Mouse (Mus musculus): ENCODE data around the gene Akt1s1.

The Akt1s1 gene

GRCm38 (mm10) chr7:44824872-44825271 is 23.9 kb upstream of the Akt1s1 start:
- DNase-seq (ENCODE audit: low read depth in 1 of 2, low spot score in 2 of 2), result peak; percentile 44 to 70

DNA sequence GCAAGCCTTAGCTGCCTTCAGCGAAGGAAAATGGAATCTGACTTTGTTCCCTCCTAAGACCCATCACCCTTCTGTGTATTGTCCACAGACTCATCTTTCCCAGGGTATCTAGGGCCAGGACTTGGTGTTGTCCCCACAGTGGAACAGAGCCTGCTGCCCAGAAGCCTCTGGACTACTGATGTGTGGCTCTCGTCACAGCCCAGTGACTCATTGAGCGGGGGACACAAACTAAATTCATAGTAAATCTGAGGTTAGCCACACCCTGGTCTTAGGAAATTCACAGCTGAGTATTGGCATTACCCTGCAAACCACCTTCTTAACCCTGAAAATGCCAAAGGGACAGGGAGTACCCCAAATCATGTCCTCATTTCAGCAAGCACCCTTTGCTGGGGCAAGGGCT is 22.0 kb upstream of the Akt1s1 start:
- DNase-seq (ENCODE audit: low read depth in 1 of 2, low spot score in 2 of 2), result no peak

DNA sequence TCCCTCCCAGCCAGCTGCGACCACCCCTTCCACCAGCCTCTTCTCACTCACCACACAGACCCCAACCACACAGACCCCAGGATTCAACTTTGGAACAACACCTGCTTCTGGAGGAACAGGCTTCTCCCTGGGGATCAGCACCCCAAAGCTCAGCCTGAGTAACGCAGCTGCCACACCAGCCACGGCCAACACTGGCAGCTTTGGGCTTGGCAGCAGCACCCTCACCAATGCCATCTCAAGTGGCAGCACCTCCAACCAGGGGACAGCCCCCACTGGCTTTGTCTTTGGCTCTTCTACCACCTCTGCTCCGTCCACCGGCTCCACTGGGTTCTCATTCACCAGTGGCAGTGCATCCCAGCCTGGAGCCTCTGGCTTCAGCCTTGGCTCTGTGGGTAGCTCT is 20.1 kb upstream of the Akt1s1 start:
- DNase-seq (ENCODE audit: low read depth in 1 of 2, low spot score in 2 of 2), result no peak

- no peak for DNase-seq (ENCODE audit: low read depth in 1 of 2, low spot score in 2 of 2)
These were observed 16.0 kb upstream of the Akt1s1 start for GRCm38 (mm10) chr7:44832763-44833162.

- no peak for DNase-seq (ENCODE audit: low read depth in 1 of 2, low spot score in 2 of 2)
These were observed 13.3 kb upstream of the Akt1s1 start for GRCm38 (mm10) chr7:44835373-44836015.

GRCm38 (mm10) chr7:44836016-44836404 is 12.8 kb upstream of the Akt1s1 start:
- no peak for DNase-seq (ENCODE audit: low read depth in 1 of 2, low spot score in 2 of 2)

DNA sequence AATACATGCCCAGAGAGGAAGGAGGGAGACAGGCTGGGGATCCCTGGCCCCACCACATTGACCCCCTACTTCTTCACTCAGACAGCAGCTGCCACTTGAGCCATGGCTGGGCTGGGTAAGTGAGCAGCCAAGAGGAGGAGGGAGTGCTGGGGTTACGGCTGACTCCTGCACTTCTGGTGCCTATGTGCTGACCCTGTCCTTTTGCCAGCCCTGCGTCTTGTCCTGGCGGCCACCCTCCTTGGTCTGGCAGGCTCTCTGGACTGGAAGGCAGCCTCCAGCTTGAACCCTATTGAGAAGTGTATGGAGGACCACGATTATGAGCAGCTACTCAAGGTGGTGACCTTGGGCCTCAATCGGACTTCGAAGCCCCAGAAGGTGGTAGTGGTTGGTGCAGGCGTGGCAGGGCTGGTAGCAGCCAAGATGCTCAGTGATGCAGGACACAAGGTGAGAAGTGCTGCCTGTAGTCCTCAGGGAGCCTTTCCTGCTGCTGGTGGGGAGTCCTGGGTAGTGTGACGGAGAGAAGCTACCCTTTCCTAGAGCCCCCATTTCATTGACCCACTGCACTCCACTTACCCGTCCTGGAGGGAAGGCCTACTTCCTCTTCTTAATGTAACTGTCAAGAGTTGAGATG is 12.3 kb upstream of the Akt1s1 start:
- DNase-seq (ENCODE audit: low read depth in 1 of 2, low spot score in 2 of 2), result no peak

DNA sequence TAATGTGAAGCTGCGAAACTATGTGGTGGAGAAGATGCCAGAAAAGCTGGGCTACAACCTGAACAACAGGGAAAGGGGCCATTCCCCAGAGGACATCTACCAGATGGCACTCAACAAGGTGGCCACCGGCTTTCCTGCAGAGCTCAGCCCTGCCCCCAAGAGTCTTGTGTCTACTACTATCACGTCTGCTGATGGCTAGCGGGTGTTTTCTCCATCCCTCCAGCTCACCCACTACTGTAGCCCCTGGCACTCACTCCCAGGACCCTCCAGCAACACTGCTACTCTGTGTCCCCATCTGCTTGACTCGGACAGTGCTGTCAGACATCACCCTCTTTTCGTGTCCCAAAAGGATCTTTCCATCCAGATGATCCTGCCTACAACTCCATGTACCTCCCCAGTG is 10.7 kb upstream of the Akt1s1 start:
- no peak for DNase-seq (ENCODE audit: low read depth in 1 of 2, low spot score in 2 of 2)

GRCm38 (mm10) chr7:44839171-44839490 is 9.7 kb upstream of the Akt1s1 start:
- DNase-seq (ENCODE audit: low read depth in 1 of 2, low spot score in 2 of 2), result no peak

DNA sequence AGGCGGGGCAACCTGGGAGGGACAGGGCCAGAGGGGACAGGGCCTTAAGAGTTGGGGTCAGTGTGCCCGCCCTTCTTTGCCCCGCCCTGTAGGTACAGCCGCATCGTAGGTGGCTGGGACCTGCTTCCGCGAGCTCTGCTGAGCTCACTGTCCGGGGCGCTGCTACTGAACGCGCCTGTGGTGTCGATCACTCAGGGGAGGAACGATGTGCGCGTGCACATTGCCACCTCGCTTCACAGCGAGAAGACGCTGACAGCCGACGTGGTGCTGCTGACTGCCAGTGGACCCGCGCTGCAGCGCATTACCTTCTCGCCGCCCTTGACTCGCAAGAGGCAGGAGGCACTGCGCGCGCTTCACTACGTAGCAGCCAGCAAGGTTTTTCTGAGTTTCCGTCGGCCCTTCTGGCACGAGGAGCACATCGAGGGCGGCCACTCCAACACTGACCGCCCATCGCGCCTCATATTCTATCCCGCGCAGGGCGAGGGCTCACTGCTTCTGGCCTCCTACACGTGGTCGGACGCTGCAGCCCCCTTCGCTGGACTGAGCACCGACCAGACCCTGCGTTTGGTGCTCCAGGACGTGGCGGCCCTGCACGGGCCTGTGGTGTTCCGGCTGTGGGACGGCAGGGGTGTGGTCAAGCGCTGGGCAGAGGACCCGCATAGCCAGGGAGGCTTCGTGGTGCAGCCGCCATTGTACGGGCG is 9.2 kb upstream of the Akt1s1 start:
- peak in 1 of 2 experiments; percentile 26 for DNase-seq (ENCODE audit: low read depth in 1 of 2, low spot score in 2 of 2)

- no peak for DNase-seq (ENCODE audit: low read depth in 1 of 2, low spot score in 2 of 2)
These were observed 8.4 kb upstream of the Akt1s1 start for GRCm38 (mm10) chr7:44840426-44840825.

- DNase-seq (ENCODE audit: low read depth in 1 of 2, low spot score in 2 of 2), result no peak
These were observed 6.8 kb upstream of the Akt1s1 start for GRCm38 (mm10) chr7:44841825-44842463.

GRCm38 (mm10) chr7:44845006-44845405 is 3.8 kb upstream of the Akt1s1 start:
- no peak for DNase-seq (ENCODE audit: low read depth in 1 of 2, low spot score in 2 of 2)

DNA sequence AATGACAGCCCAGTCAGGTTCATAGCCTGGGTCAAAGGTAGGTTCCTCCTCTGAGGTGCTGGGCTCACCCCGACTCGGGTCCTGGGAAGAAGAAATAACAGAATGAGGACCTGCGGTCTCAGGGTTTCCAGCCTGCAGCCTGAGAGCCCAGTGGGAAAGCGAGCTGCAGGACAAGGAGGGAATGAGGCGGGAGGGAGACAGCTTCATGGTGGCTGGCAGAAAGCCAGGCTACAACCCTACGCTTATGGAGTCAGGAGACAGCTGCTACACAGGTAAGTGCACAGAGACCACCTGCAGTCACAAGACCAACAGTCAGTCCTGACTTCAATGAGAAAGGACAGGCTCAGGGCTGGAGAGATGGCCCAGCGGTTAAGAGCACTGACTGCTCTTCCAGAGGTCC is 2.0 kb upstream of the Akt1s1 start:
- no peak for DNase-seq (ENCODE audit: low read depth in 1 of 2, low spot score in 2 of 2)

DNA sequence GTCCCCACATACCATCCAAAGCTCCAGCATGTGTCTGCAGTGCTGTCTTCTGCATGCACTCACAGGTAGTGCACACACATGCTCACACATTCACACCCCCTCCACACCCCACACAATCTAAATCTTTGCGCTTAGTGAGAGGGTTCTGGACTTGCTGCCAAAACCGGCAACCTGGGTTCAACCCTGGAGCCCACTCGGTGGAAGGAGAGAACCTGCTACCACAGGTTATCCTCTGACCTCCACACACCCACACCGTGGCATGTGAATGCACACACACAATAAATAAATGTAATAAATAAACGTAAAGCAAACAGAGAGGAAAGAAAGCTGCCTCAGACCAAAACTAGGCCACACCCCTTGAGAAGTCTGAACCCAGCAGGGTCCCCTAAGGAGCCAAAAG is 1.0 kb upstream of the Akt1s1 start:
- DNase-seq (ENCODE audit: low read depth in 1 of 2, low spot score in 2 of 2), result no peak

DNA sequence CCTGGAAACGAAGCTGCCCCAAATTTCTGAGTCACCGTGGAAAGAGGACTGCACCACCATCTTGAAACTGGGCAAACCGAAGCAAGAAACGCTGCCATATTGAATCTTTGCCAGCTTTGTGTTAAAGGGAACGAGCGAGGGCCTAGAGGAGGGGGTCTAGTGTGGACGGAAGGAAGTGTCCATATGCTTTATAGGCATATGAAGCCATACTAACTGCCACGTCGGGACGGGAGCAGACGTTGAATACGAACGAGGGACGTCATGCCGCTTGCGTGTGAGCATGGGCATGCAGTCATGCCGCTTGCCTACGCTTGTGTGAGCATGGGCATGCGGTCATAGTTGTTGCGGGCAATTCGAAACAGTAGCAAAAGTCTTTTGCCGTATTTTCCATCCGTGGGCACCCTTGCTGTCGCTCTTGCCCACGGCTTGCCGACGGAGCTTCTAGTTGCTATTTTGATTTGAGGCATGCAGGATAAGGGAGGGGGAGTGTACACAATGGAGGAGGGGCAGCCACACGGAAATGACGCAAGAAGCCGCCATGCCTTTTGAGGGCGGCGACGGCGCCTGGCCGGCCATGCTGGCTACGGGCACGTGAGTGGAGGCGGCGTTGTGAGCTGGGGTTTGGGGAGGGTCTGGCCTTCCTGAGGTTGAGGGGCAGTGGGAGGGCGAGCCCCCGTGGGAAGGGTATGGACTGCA is 773 bp downstream of the Akt1s1 start:
- peak; percentile 65 to 80 for DNase-seq (ENCODE audit: low read depth in 1 of 2, low spot score in 2 of 2)

- DNase-seq (ENCODE audit: low read depth in 1 of 2, low spot score in 2 of 2), result no peak
These were observed 1.4 kb downstream of the Akt1s1 start for GRCm38 (mm10) chr7:44850146-44850545.

GRCm38 (mm10) chr7:44850789-44851624 is 2.2 kb downstream of the Akt1s1 start:
- no peak for DNase-seq (ENCODE audit: low read depth in 1 of 2, low spot score in 2 of 2)

GRCm38 (mm10) chr7:44851625-44852234 is 2.9 kb downstream of the Akt1s1 start:
- no peak for DNase-seq (ENCODE audit: low read depth in 1 of 2, low spot score in 2 of 2)

All from monocyte, adult 2 months (primary cell).